Mouse (Mus musculus) limb, embryonic 14.5 days (tissue): ENCODE results near the gene Ifna14. TPM values are rescaled to one million over a fixed set of nuclear protein-coding genes. Genes with fewer than 3 reads are reported as not detected.

Source experiments
- ATAC-seq: fragments of 200-750 bp; cut with Nextera tagmentation; 2 replicates; pipeline ENCODE4 v1.8.0; 2017; ENCODE audit warnings: low read depth, moderate number of reproducible peaks, moderate TSS enrichment; ENCODE audit not compliant: low FRiP score
- DNase-seq: peaks from one replicate; pipeline ENCODE4 v3.0.0-alpha.2; 2015; ENCODE audit warnings: low spot score
- H3K27ac ChIP-seq: fragments of 300-500 bp; sonication (generic); replicated peaks from 2 replicates; pipeline ENCODE4 v1.5.1; 2014; ENCODE audit warnings: low read depth, mild to moderate bottlenecking, low read length, moderate library complexity, mixed read lengths
- H3K27me3 ChIP-seq: fragments of 300-500 bp; sonication (generic); 2 replicates; pipeline ENCODE4 v1.6.1; 2014; ENCODE audit warnings: low read length, mixed read lengths; ENCODE audit not compliant: control insufficient read depth, insufficient read depth
- H3K36me3 ChIP-seq: fragments of 300-500 bp; sonication (generic); 2 replicates; pipeline ENCODE4 v1.6.1; 2014; ENCODE audit warnings: mild to moderate bottlenecking, low read length, moderate library complexity, mixed read lengths; ENCODE audit not compliant: control insufficient read depth, insufficient read depth
- H3K4me1 ChIP-seq: fragments of 300-500 bp; sonication (generic); 2 replicates; pipeline ENCODE4 v1.6.1; 2014; ENCODE audit warnings: antibody characterized with exemption, low read length, mixed read lengths; ENCODE audit not compliant: control insufficient read depth, insufficient read depth
- H3K4me2 ChIP-seq: fragments of 300-500 bp; sonication (generic); replicated peaks from 2 replicates; pipeline ENCODE4 v1.6.1; 2014; ENCODE audit warnings: low read depth, mild to moderate bottlenecking, low read length, moderate library complexity; ENCODE audit not compliant: severe bottlenecking
- H3K4me3 ChIP-seq: fragments of 300-500 bp; sonication (generic); replicated peaks from 2 replicates; pipeline ENCODE4 v1.5.1; 2014; ENCODE audit warnings: low read length
- H3K9ac ChIP-seq: fragments of 300-500 bp; sonication (generic); 2 replicates; pipeline ENCODE4 v1.6.1; 2014; ENCODE audit warnings: mild to moderate bottlenecking, low read depth, low read length, moderate library complexity; ENCODE audit not compliant: severe bottlenecking
- H3K9me3 ChIP-seq: fragments of 300-500 bp; sonication (generic); 2 replicates; pipeline ENCODE4 v1.6.1; 2016; ENCODE audit warnings: low read length; ENCODE audit not compliant: control insufficient read depth
- POLR2A ChIP-seq: fragments of 200-500 bp; IDR thresholded peaks from 2 replicates; pipeline ENCODE4 v1.8.0; 2012; ENCODE audit warnings: inconsistent platforms, mild to moderate bottlenecking, moderate library complexity, borderline replicate concordance; ENCODE audit not compliant: insufficient read depth, insufficient read length; ENCODE audit errors: extremely low read depth
- WGBS: fragments of 180-500 bp; shearing (Covaris S2); extraction: QIAGEN DNeasy Blood & Tissue Kit; methylation state at CpG from one replicate; pipeline ENCODE4 v1.1.7; 2014; 5-methylcytosine and 5-hydroxymethylcytosine counted together
- polyA plus RNA-seq, 2 experiments: library from polyadenylated mRNA; depleted of rRNA in 1 of 2; stranded (reverse) in 1 of 2; unstranded in 1 of 2; fragments of >200 nt; fragmentation: Nextera tagmentation in 1 of 2; extraction: Ambion mirVana in 1 of 2; gene quantifications; 2 replicates each; pipeline versions ENCODE4 v1.2.1 to v1.2.3; 2012 to 2014

The Ifna14 gene
- polyA plus RNA-seq, 2 experiments: not detected

DNA sequence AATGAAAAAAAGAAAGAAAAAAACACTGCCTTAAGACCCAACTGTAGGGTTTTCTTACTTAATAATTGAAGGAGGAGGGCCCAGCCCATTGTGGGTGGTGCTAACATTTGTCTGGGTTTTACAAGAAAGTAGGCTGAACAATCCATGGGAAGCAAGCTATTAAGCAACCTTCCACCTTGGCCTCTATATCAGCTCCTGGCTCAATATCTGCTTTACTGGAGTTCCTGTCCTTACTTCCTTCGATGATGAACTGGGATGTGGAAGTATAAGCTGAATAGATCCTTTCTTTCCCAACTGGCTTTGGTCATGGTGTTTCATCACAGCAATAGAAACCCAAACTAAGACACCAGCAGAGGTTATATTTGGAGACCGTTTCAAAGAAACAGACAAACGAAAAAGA lies 46.2 kb downstream of the Ifna14 start:
- Histone ChIP-seq H3K4me1 (no peaks in the 10 kb centered on the region), H3K4me3 (no peak overlapping the region), H3K4me2 (no peak overlapping the region), H3K27me3 (no peaks in the 10 kb centered on the region), H3K36me3 (no peaks in the 10 kb centered on the region), H3K9ac (no peak overlapping the region), H3K27ac (no peak overlapping the region), H3K9me3 (no peaks in the 10 kb centered on the region)
- no peak for DNase-seq
- WGBS: 80% methylated on average over 3 of the region's 3 CpGs
- no peak for TF ChIP-seq POLR2A
- ATAC-seq: no peak

DNA sequence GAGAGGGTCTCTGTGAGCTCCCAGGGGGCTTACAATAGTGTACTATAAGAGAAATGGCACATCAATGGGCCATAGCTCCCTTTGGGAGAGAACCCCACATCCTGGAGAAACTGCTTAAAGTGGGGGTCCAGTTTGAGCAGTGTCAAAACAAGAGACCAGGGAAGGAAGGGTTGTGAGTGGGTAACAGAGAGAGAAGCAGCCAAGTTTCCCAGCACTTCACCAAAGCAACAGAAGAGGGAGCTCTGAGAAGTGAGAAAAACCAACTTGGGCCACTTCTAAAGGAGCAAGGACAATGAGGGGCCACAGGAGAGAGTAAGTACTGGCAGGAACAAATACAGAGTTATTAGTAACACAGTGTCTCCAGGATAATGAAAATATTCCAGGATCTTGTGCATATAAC lies 48.4 kb downstream of the Ifna14 start:
- Histone ChIP-seq H3K27ac (no peak overlapping the region), H3K27me3 (no peaks in the 10 kb centered on the region), H3K36me3 (no peaks in the 10 kb centered on the region), H3K9me3 (no peaks in the 10 kb centered on the region), H3K4me1 (no peaks in the 10 kb centered on the region), H3K9ac (no peak overlapping the region), H3K4me3 (no peak overlapping the region), H3K4me2 (no peak overlapping the region)
- TF ChIP-seq POLR2A: no peak
- ATAC-seq: no peak
- DNase-seq: no peak

DNA sequence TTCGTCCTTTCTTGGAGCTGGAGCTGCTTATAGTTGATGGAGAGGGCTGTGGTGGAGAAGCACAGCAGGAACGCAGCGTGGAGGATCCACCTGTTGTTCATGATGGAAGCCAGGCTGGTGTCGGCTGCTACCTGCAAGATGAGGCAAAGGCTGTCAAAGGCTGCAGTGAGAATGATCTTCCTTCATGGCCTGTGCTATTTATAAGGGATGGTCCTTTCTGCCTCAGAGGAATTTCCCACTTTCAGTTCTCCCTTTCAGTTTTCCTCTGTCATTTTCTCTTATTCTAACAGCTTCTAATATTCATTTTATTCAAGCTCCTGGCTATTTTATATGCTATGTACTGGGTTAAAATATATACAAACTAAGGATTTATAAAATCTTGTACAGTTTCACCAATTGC lies 48.9 kb downstream of the Ifna14 start, which contains the start of gene Ifnb1:
Ifnb1 (minus strand) TSS at position 101 of the 400 bp plus-strand sequence.
- no peak for TF ChIP-seq POLR2A
- no peak within 1 kb of the TSS for H3K4me2 ChIP-seq
- WGBS: 86% methylated on average over 4 of the region's 4 CpGs
- DNase-seq: no peak
- ATAC-seq: no peak
- no peaks in the 10 kb centered on the region for H3K9me3 ChIP-seq
- H3K4me3 ChIP-seq: no peak within 1 kb of the TSS
- no peaks in the 10 kb centered on the region for H3K36me3 ChIP-seq
- no peak within 1 kb of the TSS for H3K27ac ChIP-seq
- H3K27me3 ChIP-seq: no peaks in the 10 kb centered on the region
- no peaks in the 10 kb centered on the region for H3K4me1 ChIP-seq
- H3K9ac ChIP-seq: no peak within 1 kb of the TSS

Other genes starting within 250 kb of the Ifna14 start
- gene Hacd4, start 132.9 kb downstream of the Ifna14 start, polyA plus RNA-seq (2012; rRNA removed): 3.4 and 3.6 TPM in 2 replicates
- 10.9 and 12.5 TPM in 2 replicates for gene Hacd4, start 132.9 kb downstream of the Ifna14 start, polyA plus RNA-seq (2014; fragmentation: Nextera tagmentation; extraction: Ambion mirVana)
- gene Ifnb1, start 49.0 kb downstream of the Ifna14 start, polyA plus RNA-seq (2012; rRNA removed): 0.10 TPM in 1 of 2 replicates, not detected in the other
- not detected in 2 replicates for gene Ifnb1, start 49.0 kb downstream of the Ifna14 start, polyA plus RNA-seq (2014; fragmentation: Nextera tagmentation; extraction: Ambion mirVana)
- not detected in 2 replicates for gene Ifna15, start 13.6 kb downstream of the Ifna14 start, polyA plus RNA-seq (2012; rRNA removed)
- not detected in 2 replicates for gene Ifna15, start 13.6 kb downstream of the Ifna14 start, polyA plus RNA-seq (2014; fragmentation: Nextera tagmentation; extraction: Ambion mirVana)
- not detected in 2 replicates for gene Ifna9, start 20.6 kb upstream of the Ifna14 start, polyA plus RNA-seq (2012; rRNA removed)
- gene Ifna9, start 20.6 kb upstream of the Ifna14 start, polyA plus RNA-seq (2014; fragmentation: Nextera tagmentation; extraction: Ambion mirVana): not detected in 2 replicates
- gene Ifna12, start 31.6 kb upstream of the Ifna14 start, polyA plus RNA-seq (2012; rRNA removed): not detected in 2 replicates
- gene Ifna12, start 31.6 kb upstream of the Ifna14 start, polyA plus RNA-seq (2014; fragmentation: Nextera tagmentation; extraction: Ambion mirVana): not detected in 2 replicates
- not detected in 2 replicates for gene C87499, start 62.6 kb upstream of the Ifna14 start, polyA plus RNA-seq (2012; rRNA removed)
- not detected in 2 replicates for gene C87499, start 62.6 kb upstream of the Ifna14 start, polyA plus RNA-seq (2014; fragmentation: Nextera tagmentation; extraction: Ambion mirVana)
- gene Ifna13, start 72.7 kb upstream of the Ifna14 start, polyA plus RNA-seq (2012; rRNA removed): not detected in 2 replicates
- not detected in 2 replicates for gene Ifna13, start 72.7 kb upstream of the Ifna14 start, polyA plus RNA-seq (2014; fragmentation: Nextera tagmentation; extraction: Ambion mirVana)
- not detected in 2 replicates for gene Ifna16, start 105.1 kb upstream of the Ifna14 start, polyA plus RNA-seq (2012; rRNA removed)
- not detected in 2 replicates for gene Ifna16, start 105.1 kb upstream of the Ifna14 start, polyA plus RNA-seq (2014; fragmentation: Nextera tagmentation; extraction: Ambion mirVana)
- not detected in 2 replicates for gene Ifna2, start 112.1 kb upstream of the Ifna14 start, polyA plus RNA-seq (2012; rRNA removed)
- gene Ifna2, start 112.1 kb upstream of the Ifna14 start, polyA plus RNA-seq (2014; fragmentation: Nextera tagmentation; extraction: Ambion mirVana): not detected in 2 replicates
- 0.09 TPM in 1 of 2 replicates, not detected in the other for gene Ifnab, start 119.6 kb upstream of the Ifna14 start, polyA plus RNA-seq (2012; rRNA removed)
- gene Ifnab, start 119.6 kb upstream of the Ifna14 start, polyA plus RNA-seq (2014; fragmentation: Nextera tagmentation; extraction: Ambion mirVana): not detected in 2 replicates
- gene Gm26566, start 150.0 kb upstream of the Ifna14 start, polyA plus RNA-seq (2012; rRNA removed): 0.63 and 0.86 TPM in 2 replicates
- 0.70 and 2.0 TPM in 2 replicates for gene Gm26566, start 150.0 kb upstream of the Ifna14 start, polyA plus RNA-seq (2014; fragmentation: Nextera tagmentation; extraction: Ambion mirVana)
- 41.4 and 41.6 TPM in 2 replicates for gene Klhl9, start 150.7 kb upstream of the Ifna14 start, polyA plus RNA-seq (2012; rRNA removed)
- 127 and 137 TPM in 2 replicates for gene Klhl9, start 150.7 kb upstream of the Ifna14 start, polyA plus RNA-seq (2014; fragmentation: Nextera tagmentation; extraction: Ambion mirVana)
- not detected in 2 replicates for gene Gm13271, start 183.1 kb upstream of the Ifna14 start, polyA plus RNA-seq (2012; rRNA removed)
- gene Gm13271, start 183.1 kb upstream of the Ifna14 start, polyA plus RNA-seq (2014; fragmentation: Nextera tagmentation; extraction: Ambion mirVana): not detected in 2 replicates
- gene Gm13283, start 188.3 kb upstream of the Ifna14 start, polyA plus RNA-seq (2012; rRNA removed): 0.13 and 0.24 TPM in 2 replicates
- gene Gm13283, start 188.3 kb upstream of the Ifna14 start, polyA plus RNA-seq (2014; fragmentation: Nextera tagmentation; extraction: Ambion mirVana): 0.21 TPM in 1 of 2 replicates, not detected in the other
- gene Gm13290, start 202.0 kb upstream of the Ifna14 start, polyA plus RNA-seq (2012; rRNA removed): not detected in 2 replicates
- 0.33 and 0.48 TPM in 2 replicates for gene Gm13290, start 202.0 kb upstream of the Ifna14 start, polyA plus RNA-seq (2014; fragmentation: Nextera tagmentation; extraction: Ambion mirVana)
- not detected in 2 replicates for gene Gm13289, start 205.1 kb upstream of the Ifna14 start, polyA plus RNA-seq (2012; rRNA removed)
- gene Gm13289, start 205.1 kb upstream of the Ifna14 start, polyA plus RNA-seq (2014; fragmentation: Nextera tagmentation; extraction: Ambion mirVana): not detected in 2 replicates
- gene Gm13272, start 208.1 kb upstream of the Ifna14 start, polyA plus RNA-seq (2012; rRNA removed): 0.16 TPM in 1 of 2 replicates, not detected in the other
- gene Gm13272, start 208.1 kb upstream of the Ifna14 start, polyA plus RNA-seq (2014; fragmentation: Nextera tagmentation; extraction: Ambion mirVana): not detected in 2 replicates
- gene Ifnz, start 210.3 kb upstream of the Ifna14 start, polyA plus RNA-seq (2012; rRNA removed): 0.10 and 0.17 TPM in 2 replicates
- 0.25 TPM in 1 of 2 replicates, not detected in the other for gene Ifnz, start 210.3 kb upstream of the Ifna14 start, polyA plus RNA-seq (2014; fragmentation: Nextera tagmentation; extraction: Ambion mirVana)
- 0.14 and 0.44 TPM in 2 replicates for gene Gm13276, start 213.9 kb upstream of the Ifna14 start, polyA plus RNA-seq (2012; rRNA removed)
- gene Gm13276, start 213.9 kb upstream of the Ifna14 start, polyA plus RNA-seq (2014; fragmentation: Nextera tagmentation; extraction: Ambion mirVana): not detected in 2 replicates
- not detected in 2 replicates for gene Gm13277, start 216.8 kb upstream of the Ifna14 start, polyA plus RNA-seq (2012; rRNA removed)
- not detected in 2 replicates for gene Gm13277, start 216.8 kb upstream of the Ifna14 start, polyA plus RNA-seq (2014; fragmentation: Nextera tagmentation; extraction: Ambion mirVana)
- not detected in 2 replicates for gene Gm13278, start 219.8 kb upstream of the Ifna14 start, polyA plus RNA-seq (2012; rRNA removed)
- gene Gm13278, start 219.8 kb upstream of the Ifna14 start, polyA plus RNA-seq (2014; fragmentation: Nextera tagmentation; extraction: Ambion mirVana): not detected in 2 replicates
- 0.47 TPM in 1 of 2 replicates, not detected in the other for gene Gm13275, start 222.7 kb upstream of the Ifna14 start, polyA plus RNA-seq (2012; rRNA removed)
- gene Gm13275, start 222.7 kb upstream of the Ifna14 start, polyA plus RNA-seq (2014; fragmentation: Nextera tagmentation; extraction: Ambion mirVana): not detected in 2 replicates
- gene Gm13279, start 225.6 kb upstream of the Ifna14 start, polyA plus RNA-seq (2012; rRNA removed): not detected in 2 replicates
- not detected in 2 replicates for gene Gm13279, start 225.6 kb upstream of the Ifna14 start, polyA plus RNA-seq (2014; fragmentation: Nextera tagmentation; extraction: Ambion mirVana)
- not detected in 2 replicates for gene Gm13285, start 227.9 kb upstream of the Ifna14 start, polyA plus RNA-seq (2012; rRNA removed)
- 0.65 and 1.3 TPM in 2 replicates for gene Gm13285, start 227.9 kb upstream of the Ifna14 start, polyA plus RNA-seq (2014; fragmentation: Nextera tagmentation; extraction: Ambion mirVana)
- 0.47 TPM in 1 of 2 replicates, not detected in the other for gene Gm13287, start 231.5 kb upstream of the Ifna14 start, polyA plus RNA-seq (2012; rRNA removed)
- gene Gm13287, start 231.5 kb upstream of the Ifna14 start, polyA plus RNA-seq (2014; fragmentation: Nextera tagmentation; extraction: Ambion mirVana): not detected in 2 replicates
- 0.04 and 0.09 TPM in 2 replicates for gene Gm13288, start 233.7 kb upstream of the Ifna14 start, polyA plus RNA-seq (2012; rRNA removed)
- not detected in 2 replicates for gene Gm13288, start 233.7 kb upstream of the Ifna14 start, polyA plus RNA-seq (2014; fragmentation: Nextera tagmentation; extraction: Ambion mirVana)
- not detected in 2 replicates for gene Ifna7, start 244.4 kb upstream of the Ifna14 start, polyA plus RNA-seq (2012; rRNA removed)
- not detected in 2 replicates for gene Ifna7, start 244.4 kb upstream of the Ifna14 start, polyA plus RNA-seq (2014; fragmentation: Nextera tagmentation; extraction: Ambion mirVana)
- not detected in 2 replicates for gene Ifna11, start 248.2 kb upstream of the Ifna14 start, polyA plus RNA-seq (2012; rRNA removed)
- not detected in 2 replicates for gene Ifna11, start 248.2 kb upstream of the Ifna14 start, polyA plus RNA-seq (2014; fragmentation: Nextera tagmentation; extraction: Ambion mirVana)